Mouse (Mus musculus) retina, postnatal 1 day (tissue): ENCODE measurements around the gene Cxcl9.
A peak's percentile ranks its signal among the peaks of the same experiment; 100 is the strongest.

ENCODE experiments used
- DNase-seq: peaks from one replicate; pipeline ENCODE4 v3.0.0-alpha.2; 2012

Cxcl9 gene

GRCm38 (mm10) chr5:92332359-92332840, 4.5 kb upstream of the Cxcl9 start:
- DNase-seq, result no peak

GRCm38 (mm10) chr5:92331635-92332338, 3.9 kb upstream of the Cxcl9 start, which contains the start of gene Art3:
Gene Art3, plus strand, starts transcription at chr5:92331827.
- DNase-seq, result no peak

- DNase-seq, result no peak
Observed at GRCm38 (mm10) chr5:92331122-92331521, 3.2 kb upstream of the Cxcl9 start.

GRCm38 (mm10) chr5:92327367-92327766, 512 bp downstream of the Cxcl9 start:
- DNase-seq, result no peak

GRCm38 (mm10) chr5:92323264-92323663, 4.6 kb downstream of the Cxcl9 start:
- DNase-seq, result no peak

GRCm38 (mm10) chr5:92322612-92323011, 5.3 kb downstream of the Cxcl9 start:
- DNase-seq, result no peak

GRCm38 (mm10) chr5:92321631-92322400, 6.1 kb downstream of the Cxcl9 start:
- DNase-seq, result no peak

- DNase-seq, result no peak
Observed at GRCm38 (mm10) chr5:92318596-92318995, 9.3 kb downstream of the Cxcl9 start.

GRCm38 (mm10) chr5:92318119-92318518, 9.8 kb downstream of the Cxcl9 start:
- no peak for DNase-seq

- DNase-seq, result no peak
Observed at GRCm38 (mm10) chr5:92313776-92314175, 14.1 kb downstream of the Cxcl9 start.

GRCm38 (mm10) chr5:92312046-92312715, 15.7 kb downstream of the Cxcl9 start:
- DNase-seq, result peak; percentile 90

- peak; percentile 97 for DNase-seq
Observed at GRCm38 (mm10) chr5:92309681-92310511, 18.0 kb downstream of the Cxcl9 start, which contains the start of gene Sdad1. Gene Sdad1, minus strand, starts transcription at chr5:92310479.

- DNase-seq, result no peak
Observed at GRCm38 (mm10) chr5:92304291-92304690, 23.6 kb downstream of the Cxcl9 start.

- DNase-seq, result no peak
Observed at GRCm38 (mm10) chr5:92302149-92302840, 25.6 kb downstream of the Cxcl9 start.

GRCm38 (mm10) chr5:92294525-92294924, 33.4 kb downstream of the Cxcl9 start:
- DNase-seq, result no peak

- DNase-seq, result no peak
Observed at GRCm38 (mm10) chr5:92291652-92292414, 36.0 kb downstream of the Cxcl9 start.

GRCm38 (mm10) chr5:92287840-92288239, 40.0 kb downstream of the Cxcl9 start:
- no peak for DNase-seq

- DNase-seq, result no peak
Observed at GRCm38 (mm10) chr5:92283107-92283506, 44.8 kb downstream of the Cxcl9 start.

GRCm38 (mm10) chr5:92282571-92282970, 45.3 kb downstream of the Cxcl9 start:
- no peak for DNase-seq

GRCm38 (mm10) chr5:92278942-92279537, 48.8 kb downstream of the Cxcl9 start:
- peak; percentile 14 for DNase-seq
